Mouse (Mus musculus) macrophage (primary cell): ENCODE results near the gene Kif19a. TPM values are rescaled to one million over a fixed set of nuclear protein-coding genes. Genes with fewer than 3 reads are reported as not detected.

Experiments
- H3K27ac ChIP-seq: fragments of 350-480 bp; formaldehyde crosslinking; 2 replicates; pipeline ENCODE4 v1.9.0; 2021
- H3K36me3 ChIP-seq: fragments of 350-480 bp; formaldehyde crosslinking; 2 replicates; pipeline ENCODE4 v1.9.0; 2021; ENCODE audit errors: inconsistent target
- H3K4me3 ChIP-seq: fragments of 350-480 bp; formaldehyde crosslinking; 2 replicates; pipeline ENCODE4 v1.9.0; 2021; ENCODE audit errors: inconsistent target
- H3K79me2 ChIP-seq: fragments of 350-480 bp; formaldehyde crosslinking; 2 replicates; pipeline ENCODE4 v1.9.0; 2021; ENCODE audit errors: inconsistent target
- WGBS: methylation state at CpG from one replicate; pipeline ENCODE4 v1.1.7; 2026; ENCODE audit warnings: inconsistent platforms; ENCODE audit not compliant: missing documents; 5-methylcytosine and 5-hydroxymethylcytosine counted together
- polyA plus RNA-seq: library from polyadenylated mRNA; stranded (reverse); fragments of 250-400 nt; gene quantifications from 3 replicates; pipeline ENCODE4 v1.2.4, GENCODE M21; 2018; ENCODE audit warnings: inconsistent platforms

The Kif19a gene
- polyA plus RNA-seq, 1 experiment from 2014 or later, result 1.9 TPM

DNA sequence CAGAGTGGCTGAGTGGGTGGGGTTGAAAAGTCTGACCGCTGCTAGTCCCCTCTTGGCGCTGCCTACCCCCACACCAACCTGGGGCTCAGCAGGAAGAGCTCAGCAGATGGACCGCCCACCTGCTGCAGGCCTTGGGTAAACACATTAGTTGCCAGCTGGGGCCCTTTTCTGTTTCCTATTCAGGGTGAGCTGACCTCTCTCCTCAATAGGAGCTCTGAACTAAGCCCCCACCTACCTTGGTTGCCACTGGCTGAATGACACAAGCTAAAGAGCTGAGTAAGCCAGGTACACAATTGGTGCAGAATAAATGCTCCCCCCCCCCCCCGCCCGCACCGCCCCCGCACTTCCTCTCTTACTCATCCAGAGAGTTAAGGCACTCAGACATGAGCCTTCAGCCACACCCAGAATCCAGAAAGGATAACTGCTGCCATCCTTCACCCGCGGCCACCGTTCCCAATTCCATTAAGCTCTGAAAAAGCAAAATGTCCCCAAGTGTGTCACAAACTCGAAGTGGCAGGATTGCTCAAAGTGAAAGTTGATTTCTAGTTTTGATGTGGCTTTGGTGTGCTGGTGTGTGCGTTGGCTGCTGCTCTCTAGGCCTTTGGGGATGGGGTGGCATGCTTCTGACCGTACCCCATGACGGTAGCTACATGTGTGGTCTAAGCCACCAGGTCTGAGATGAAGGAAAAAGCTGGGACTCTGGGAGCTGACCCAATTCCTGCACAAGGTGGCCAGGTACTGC lies 42.7 kb downstream of the Kif19a start:
- Histone ChIP-seq H3K79me2 (no peaks in the 10 kb centered on the region), H3K4me3 (no peak overlapping the region), H3K27ac (no peak overlapping the region), H3K36me3 (no peaks in the 10 kb centered on the region)
- 43% methylated on average over 14 of the region's 14 CpGs for WGBS

DNA sequence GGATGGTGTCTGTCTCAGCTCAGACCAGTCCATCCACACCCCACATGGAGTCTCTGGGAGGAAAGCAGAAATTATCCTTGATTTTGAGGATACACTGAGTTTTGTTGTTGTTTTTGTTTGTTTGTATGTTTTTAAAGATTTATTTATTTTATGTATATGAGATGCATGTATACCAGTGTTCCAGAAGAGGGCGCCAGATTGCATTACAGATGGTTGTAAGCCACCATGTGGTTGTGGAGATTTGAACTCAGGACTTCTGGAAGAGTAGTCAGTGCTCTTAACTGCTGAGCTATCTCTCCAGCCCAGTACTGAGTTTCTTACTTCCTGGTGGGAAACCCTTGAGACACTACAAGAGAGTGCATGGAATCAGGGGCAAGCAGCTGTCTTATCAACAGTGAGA lies 44.2 kb downstream of the Kif19a start:
- Histone ChIP-seq H3K27ac (no peak overlapping the region), H3K4me3 (no peak overlapping the region), H3K36me3 (no peaks in the 10 kb centered on the region), H3K79me2 (no peaks in the 10 kb centered on the region)
- WGBS, result 80% methylated on average over 1 of the region's 1 CpGs

DNA sequence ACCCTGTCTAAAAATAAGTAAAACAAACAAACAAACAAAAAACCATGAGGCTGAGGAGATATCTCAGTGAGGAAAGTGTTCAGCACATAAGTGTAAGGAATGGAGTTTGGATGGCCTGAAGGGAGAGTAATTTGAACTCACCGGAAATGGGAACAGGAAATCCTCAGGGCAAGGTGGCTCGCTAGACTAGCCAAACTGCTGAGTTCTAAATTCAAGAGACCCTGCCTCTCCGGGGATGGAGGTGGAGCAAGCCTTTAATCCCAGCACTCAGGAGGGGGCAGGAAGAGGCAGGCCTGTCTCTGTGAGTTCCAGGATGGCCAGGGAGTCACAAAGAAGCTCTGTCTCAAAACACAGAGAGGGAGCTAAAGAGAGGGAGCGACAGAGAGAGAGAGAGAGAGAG lies 45.2 kb downstream of the Kif19a start:
- no peaks in the 10 kb centered on the region for H3K79me2 ChIP-seq
- no peaks in the 10 kb centered on the region for H3K36me3 ChIP-seq
- H3K4me3 ChIP-seq, result no peak overlapping the region
- WGBS, result 30% methylated on average over 3 of the region's 4 CpGs
- no peak overlapping the region for H3K27ac ChIP-seq

DNA sequence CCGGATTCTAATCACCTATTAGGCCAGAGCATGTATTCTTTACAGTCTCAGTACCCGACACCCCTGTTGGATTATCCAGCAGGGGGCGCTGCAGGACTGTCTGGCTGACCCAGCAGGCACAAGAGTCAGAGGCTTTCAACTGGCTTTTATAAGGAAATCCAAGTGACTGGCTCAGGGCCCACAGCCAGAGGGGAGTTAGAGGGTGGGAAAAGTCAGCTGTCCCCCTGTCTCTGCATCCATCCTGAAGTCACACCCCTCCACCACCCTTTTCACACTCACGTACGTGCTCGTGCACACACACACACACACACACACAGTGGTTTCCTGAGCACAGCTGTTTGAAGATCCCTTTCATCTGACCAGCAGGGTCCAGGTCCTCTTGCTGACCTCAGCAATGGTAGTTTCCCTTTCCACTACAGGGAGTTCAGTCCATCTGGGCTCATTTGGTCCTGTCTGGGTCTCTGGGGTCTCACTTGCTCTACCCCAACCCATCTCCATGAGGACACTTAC lies 47.6 kb downstream of the Kif19a start:
- Histone ChIP-seq H3K36me3 (no peaks in the 10 kb centered on the region), H3K4me3 (no peak overlapping the region), H3K79me2 (no peaks in the 10 kb centered on the region), H3K27ac (no peak overlapping the region)
- 14% methylated on average over 6 of the region's 6 CpGs for WGBS

DNA sequence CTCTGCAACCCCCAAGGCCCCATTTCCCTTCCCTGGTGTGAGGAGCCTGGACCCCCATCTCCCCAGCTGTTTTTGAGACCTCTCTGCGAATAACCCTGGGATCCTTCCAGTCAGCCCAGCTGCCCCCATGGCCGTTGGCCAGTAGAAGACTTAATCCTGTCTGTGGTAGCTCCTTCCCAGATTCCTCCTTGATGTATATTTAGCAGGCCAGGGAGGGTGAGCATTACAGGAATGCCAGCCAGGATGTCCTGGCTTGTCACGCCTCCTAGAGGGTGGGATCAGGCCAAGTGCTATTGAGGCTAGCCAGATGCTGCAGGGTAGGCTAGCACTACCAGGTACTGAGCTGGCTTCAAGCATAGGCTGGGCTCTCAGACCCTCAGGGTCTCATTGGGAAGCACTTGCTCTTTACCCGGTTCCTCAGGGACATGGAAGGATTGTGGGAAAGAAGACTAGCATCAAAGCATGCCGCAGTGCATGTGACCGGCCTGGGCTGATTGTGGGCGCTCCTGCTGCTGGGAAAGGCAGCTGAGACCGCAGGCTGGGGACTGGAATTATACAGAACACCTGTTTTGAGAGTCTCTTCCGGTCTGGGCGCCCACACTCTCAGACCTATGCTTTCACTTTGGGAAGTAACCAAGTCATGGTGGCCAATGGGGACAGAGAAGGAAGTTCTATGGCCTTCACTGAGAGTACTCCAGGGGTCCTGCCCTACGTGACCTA lies 49.8 kb downstream of the Kif19a start:
- H3K4me3 ChIP-seq, result no peak overlapping the region
- H3K27ac ChIP-seq, result no peak overlapping the region
- H3K79me2 ChIP-seq, result no peaks in the 10 kb centered on the region
- H3K36me3 ChIP-seq, result no peaks in the 10 kb centered on the region
- WGBS, result 62% methylated on average over 11 of the region's 11 CpGs

DNA sequence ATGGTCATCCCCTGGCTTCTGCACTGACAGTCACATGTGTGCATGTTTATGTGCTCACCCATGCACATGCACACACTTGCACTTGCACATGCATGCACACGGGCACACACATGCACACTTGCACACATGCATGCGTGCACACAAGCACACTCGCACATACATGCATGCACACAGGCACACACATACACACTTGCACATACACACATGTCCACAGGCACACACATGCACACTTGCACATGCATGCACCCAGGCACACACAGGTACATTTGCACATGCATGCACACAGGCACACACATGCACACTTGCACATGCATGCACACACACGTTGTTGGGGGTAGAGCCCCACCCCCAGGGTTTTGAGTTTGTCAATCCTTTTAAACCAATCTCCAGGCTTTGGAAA lies 51.7 kb downstream of the Kif19a start:
- 95% methylated on average over 4 of the region's 4 CpGs for WGBS
- H3K4me3 ChIP-seq, result no peak overlapping the region

DNA sequence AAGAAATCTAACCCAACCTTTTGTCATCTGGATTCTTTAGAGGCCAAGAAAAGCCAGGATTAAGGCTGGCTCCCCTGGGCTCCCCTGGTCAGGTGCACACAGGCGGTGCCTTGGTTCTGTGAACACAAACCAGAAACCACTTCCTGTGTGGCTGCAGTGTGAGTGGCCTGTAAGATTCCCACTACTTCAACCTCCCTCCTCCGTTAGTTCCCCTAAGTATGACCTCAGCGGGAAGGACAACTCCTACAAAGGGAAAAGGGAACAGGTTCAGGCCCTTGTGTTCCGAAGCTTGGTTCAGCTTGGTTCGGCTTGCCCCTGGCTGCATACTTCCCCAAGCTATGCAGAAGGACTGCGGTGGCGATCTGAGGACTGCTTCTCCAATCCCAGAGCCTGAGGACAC lies 53.0 kb downstream of the Kif19a start:
- H3K27ac ChIP-seq, result no peak overlapping the region
- WGBS, result 18% methylated on average over 7 of the region's 7 CpGs

More for the DNA sequence above, 51.7 kb downstream of the Kif19a start:
- Histone ChIP-seq H3K27ac (no peak overlapping the region), H3K79me2 (no peaks in the 10 kb centered on the region), H3K36me3 (no peaks in the 10 kb centered on the region)

DNA sequence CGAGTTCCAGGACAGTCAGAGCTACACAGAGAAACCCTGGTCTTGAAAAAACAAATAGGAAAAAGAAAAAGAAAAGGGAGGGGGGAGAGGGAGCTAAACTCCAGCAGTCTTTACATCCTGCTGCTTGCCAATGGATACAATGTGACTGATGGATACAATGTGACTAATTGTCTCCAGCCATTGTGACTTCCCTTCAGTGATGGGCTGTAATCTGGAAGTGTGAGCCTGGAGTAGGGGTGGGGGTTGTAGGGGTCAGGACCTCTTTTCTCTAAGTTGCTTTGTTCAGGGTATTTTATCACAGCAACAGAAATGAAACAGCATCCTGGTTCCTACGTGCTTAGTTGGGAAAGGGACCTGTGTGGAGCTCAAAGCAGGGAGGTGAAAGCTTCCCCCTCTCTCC lies 53.9 kb downstream of the Kif19a start:
- no peak overlapping the region for H3K4me3 ChIP-seq
- 96% methylated on average over 2 of the region's 2 CpGs for WGBS
- no peaks in the 10 kb centered on the region for H3K36me3 ChIP-seq
- no peaks in the 10 kb centered on the region for H3K79me2 ChIP-seq
- H3K27ac ChIP-seq, result no peak overlapping the region

More for the DNA sequence above, 53.0 kb downstream of the Kif19a start:
- Histone ChIP-seq H3K36me3 (no peaks in the 10 kb centered on the region), H3K79me2 (no peaks in the 10 kb centered on the region), H3K4me3 (no peak overlapping the region)

DNA sequence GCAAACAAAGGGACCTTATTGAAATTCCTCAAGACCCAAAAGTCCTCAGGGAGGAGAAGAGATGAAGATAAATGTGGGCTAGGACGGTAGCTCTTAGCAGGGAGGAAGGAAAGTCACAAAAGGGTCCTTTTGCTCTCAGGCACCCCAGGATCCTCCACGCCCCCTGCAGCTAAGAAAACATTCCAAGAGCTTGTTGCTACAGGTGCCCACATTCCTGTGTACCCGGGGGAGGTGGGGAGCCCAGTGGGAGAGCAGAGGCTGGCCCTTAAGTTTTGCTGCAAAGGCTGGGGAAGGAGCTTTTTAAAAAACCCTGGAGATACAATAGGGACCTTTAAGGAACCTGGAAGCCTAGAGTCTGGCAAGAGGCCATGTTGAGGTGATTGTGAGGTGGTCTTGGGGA lies 55.3 kb downstream of the Kif19a start:
- Histone ChIP-seq H3K36me3 (no peaks in the 10 kb centered on the region), H3K27ac (no peak overlapping the region), H3K4me3 (no peak overlapping the region), H3K79me2 (no peaks in the 10 kb centered on the region)
- 84% methylated on average over 3 of the region's 3 CpGs for WGBS

DNA sequence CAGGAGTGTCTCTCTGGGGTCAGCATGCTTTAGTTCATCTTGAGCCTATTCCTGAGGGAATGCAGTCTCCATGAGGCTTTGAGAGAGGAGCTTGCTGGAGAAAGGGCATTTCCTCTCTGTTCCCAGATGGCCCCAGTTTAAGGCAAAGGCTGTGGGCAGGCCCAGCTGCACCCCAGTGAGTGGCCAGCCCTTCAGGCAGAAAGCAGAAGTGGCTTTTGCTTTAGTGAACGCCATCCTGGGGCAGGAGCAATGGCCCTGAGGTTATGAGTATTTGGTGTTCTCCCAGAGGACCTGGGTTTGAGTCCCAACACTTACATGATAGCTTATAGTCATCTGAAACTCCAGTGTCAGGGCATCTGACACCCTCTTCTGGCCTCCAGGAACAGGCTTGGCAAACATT lies 56.1 kb downstream of the Kif19a start:
- 0% methylated on average over 1 of the region's 1 CpGs for WGBS
- H3K4me3 ChIP-seq, result no peak overlapping the region
- H3K79me2 ChIP-seq, result no peaks in the 10 kb centered on the region
- 0 out of 2 replicates have a peak overlapping the region, but pooled peaks have one; percentile 7 for H3K27ac ChIP-seq
- H3K36me3 ChIP-seq, result no peaks in the 10 kb centered on the region

DNA sequence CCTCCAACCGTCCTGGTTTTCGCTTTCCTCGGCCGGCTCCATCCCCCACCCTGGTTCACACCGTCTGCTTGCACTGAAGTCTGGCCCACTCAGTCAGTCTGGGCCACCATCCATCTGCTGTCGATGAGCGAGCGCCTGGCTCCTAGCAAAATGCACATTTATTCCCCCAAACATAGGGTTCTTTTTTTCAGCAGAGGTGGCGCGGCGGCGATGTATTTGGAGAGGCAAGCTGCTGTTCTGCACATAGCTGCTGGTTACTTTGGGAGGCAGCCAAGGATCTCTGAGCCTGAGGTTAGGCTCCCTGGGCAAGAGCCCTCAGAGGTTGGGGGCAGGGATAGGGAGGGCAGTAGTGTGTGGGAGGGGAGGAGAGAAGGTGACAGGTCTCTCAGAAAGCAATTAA lies 57.5 kb downstream of the Kif19a start:
- Histone ChIP-seq H3K4me3 (no peak overlapping the region), H3K79me2 (no peaks in the 10 kb centered on the region), H3K36me3 (no peaks in the 10 kb centered on the region), H3K27ac (no peak overlapping the region)
- WGBS, result 98% methylated on average over 12 of the region's 12 CpGs

DNA sequence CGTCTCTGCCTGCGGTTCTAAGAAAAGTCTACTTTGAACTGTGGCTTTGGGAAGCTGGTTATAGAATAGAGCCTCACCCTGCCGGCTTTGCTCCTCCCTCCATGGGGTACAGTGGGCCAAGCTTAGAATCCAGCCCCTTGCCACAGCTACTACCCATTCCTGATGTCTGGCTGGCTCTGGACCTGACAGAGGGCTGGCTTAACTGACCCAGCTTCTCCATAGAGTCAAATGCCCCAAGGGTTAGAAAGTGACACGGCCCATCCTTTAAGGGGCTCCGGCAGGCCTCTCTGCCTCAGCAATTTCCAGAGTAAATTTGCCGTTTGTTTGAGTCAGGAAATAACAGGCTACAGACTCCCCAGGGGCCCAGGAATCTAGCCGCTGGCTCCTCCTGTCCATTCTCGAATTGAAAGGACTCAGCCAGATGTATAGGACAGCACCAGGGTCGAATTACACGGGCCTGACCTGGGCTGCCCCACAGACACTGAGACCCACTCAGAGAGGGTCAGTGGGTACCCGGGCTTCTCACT lies 58.1 kb downstream of the Kif19a start:
- H3K36me3 ChIP-seq, result no peaks in the 10 kb centered on the region
- no peak overlapping the region for H3K27ac ChIP-seq
- WGBS, result 90% methylated on average over 9 of the region's 11 CpGs
- H3K4me3 ChIP-seq, result no peak overlapping the region
- H3K79me2 ChIP-seq, result no peaks in the 10 kb centered on the region

DNA sequence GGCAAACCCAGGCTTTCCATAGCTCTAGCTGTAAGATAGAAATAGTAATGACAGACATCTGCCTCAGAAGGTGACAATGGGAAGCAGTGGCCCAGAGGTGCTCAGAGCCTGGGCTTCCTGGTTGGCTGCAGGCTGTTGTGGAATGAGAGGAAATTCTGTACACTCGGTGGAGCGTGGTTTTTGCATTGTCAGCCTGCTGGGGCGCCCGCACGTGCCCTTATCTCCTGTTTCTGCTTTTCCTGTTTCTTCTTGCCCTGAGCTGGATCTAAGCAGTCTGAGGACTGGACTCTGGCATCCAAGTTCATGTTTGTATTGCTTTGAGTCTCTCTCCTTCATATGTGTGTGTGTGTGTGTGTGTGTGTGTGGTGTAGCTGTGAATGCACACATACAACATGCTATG lies 61.5 kb downstream of the Kif19a start:
- no peak overlapping the region for H3K4me3 ChIP-seq
- H3K27ac ChIP-seq, result no peak overlapping the region
- WGBS, result 4% methylated on average over 5 of the region's 5 CpGs

DNA sequence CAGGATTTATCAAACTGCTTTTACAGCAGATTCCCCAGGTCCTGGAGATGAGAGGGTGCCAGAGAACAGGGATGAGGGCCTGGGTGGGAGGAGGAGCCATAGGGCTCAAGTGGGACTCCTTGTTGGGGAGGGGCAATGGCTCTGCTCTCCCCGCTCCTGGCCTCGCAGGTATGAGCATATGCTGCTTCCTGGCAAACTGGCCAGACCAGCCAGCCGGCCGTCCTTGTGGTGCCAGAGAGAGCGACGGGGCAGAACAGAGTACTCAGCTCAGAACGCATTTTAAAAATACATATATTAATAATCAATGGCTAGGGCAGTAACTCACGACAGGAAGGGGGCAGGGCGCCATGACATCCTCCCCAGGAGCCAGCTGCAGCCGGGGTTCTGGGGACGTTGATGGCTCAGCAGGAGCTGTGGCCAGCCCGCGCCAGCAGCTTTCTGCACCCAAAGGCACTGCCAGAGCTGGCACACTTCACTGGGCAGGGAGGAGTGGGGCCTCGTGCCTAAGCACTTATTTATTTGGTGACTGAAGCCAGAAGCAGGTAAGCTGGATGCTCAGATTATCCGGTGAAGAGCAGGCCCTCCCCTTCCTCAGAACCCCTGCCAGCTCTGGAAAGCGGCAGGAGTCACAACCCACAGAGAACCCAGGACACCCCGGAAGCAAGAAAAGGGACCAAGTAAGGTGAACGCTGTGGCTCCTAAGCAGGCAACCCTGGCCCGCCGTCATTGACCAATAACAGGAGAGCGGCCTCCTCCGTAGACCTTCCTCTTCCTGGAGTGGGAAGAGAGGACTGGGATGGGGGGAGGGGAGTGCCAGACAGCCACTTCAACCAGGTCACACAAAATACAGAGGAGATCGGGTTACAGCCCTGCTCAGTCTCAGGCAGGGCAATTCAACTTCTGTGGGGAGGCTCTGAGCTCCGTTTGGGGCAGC lies 64.6 kb downstream of the Kif19a start:
- WGBS, result 38% methylated on average over 24 of the region's 24 CpGs
- H3K4me3 ChIP-seq, result no peak overlapping the region

More for the DNA sequence above, 61.5 kb downstream of the Kif19a start:
- Histone ChIP-seq H3K79me2 (no peaks in the 10 kb centered on the region), H3K36me3 (no peaks in the 10 kb centered on the region)

More for the DNA sequence above, 64.6 kb downstream of the Kif19a start:
- H3K79me2 ChIP-seq, result no peaks in the 10 kb centered on the region
- H3K27ac ChIP-seq, result no peak overlapping the region
- no peaks in the 10 kb centered on the region for H3K36me3 ChIP-seq
